Comparison of ENCODE assay signal across 16 mouse cellular contexts in the genomic region with DNA sequence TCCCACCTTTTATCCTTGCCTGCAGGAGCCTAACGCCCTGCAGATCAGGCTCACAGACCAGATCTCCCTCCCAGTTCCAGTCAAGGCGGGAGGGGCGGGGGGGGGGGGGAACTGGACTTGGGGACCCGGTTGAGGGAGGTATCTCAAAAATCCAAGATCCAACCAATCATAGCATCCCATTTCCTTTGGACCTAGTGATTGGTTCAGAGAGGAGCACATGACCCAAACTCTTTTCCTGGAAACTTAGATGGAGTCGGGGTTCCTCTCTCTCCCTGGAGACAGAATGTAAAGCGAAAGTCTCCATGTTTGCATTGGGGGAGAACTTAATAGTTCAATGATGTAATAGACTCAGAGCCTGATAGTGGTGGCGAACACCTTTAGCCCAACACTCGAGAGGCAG. TPM values are rescaled to one million over a fixed set of nuclear protein-coding genes. Genes with fewer than 3 reads are reported as not detected.
"Had no signal": no experiment of that assay in that cellular context is flagged by ENCODE, and none has a peak within 500 bp of the region (broad histone marks: within the 10 kb centered on the region; RNA-seq: fewer than 3 reads in every experiment).

No protein-coding gene starts in this region.

- H3K36me3 ChIP-seq: lung, embryonic 15.5 days; midbrain, embryonic 13.5 days; midbrain, embryonic 15.5 days; neural tube, embryonic 12.5 days; stomach, embryonic 15.5 days had no signal

- H3K4me2 ChIP-seq: lung, embryonic 15.5 days; midbrain, embryonic 13.5 days; midbrain, embryonic 15.5 days; neural tube, embryonic 12.5 days; stomach, embryonic 15.5 days had no signal

- ATAC-seq: lung, postnatal 0 days; midbrain, embryonic 13.5 days; midbrain, embryonic 15.5 days had no signal

- DNase-seq: lung, adult 2 months; lung, postnatal 14 days; lung, postnatal 36 days; right cerebral cortex, postnatal 14 days; thymus, adult 2 months; thymus, postnatal 25 days; thymus, postnatal 4 days had no signal

- H3K27me3 ChIP-seq: midbrain, embryonic 13.5 days; midbrain, embryonic 15.5 days; neural tube, embryonic 12.5 days had no signal

- H3K9me3 ChIP-seq: lung, embryonic 15.5 days; midbrain, embryonic 13.5 days; midbrain, embryonic 15.5 days; neural tube, embryonic 12.5 days; stomach, embryonic 15.5 days had no signal

- H3K4me1 ChIP-seq: lung, embryonic 15.5 days; midbrain, embryonic 13.5 days; midbrain, embryonic 15.5 days; neural tube, embryonic 12.5 days; stomach, embryonic 15.5 days had no signal

- H3K9ac ChIP-seq: lung, embryonic 15.5 days; midbrain, embryonic 13.5 days; midbrain, embryonic 15.5 days; neural tube, embryonic 12.5 days; stomach, embryonic 15.5 days had no signal

- H3K4me3 ChIP-seq: lung, embryonic 15.5 days; midbrain, embryonic 13.5 days; midbrain, embryonic 15.5 days; neural tube, embryonic 12.5 days; stomach, embryonic 15.5 days had no signal

- H3K27ac ChIP-seq: lung, embryonic 15.5 days; macrophage; midbrain, embryonic 13.5 days; midbrain, embryonic 15.5 days; neural tube, embryonic 12.5 days; stomach, embryonic 15.5 days; stomach, postnatal 0 days had no signal

RNA-seq across cellular contexts. Expression of gene Crybb1, which starts 8.2 kb away (rescaled TPM):
- polyA plus RNA-seq: macrophage; urinary bladder, adult 2 months had no signal
